Mouse (Mus musculus) mouse embryonic stem cell (cell line): Measurements from ENCODE around the gene Mta3.
"Not testable (repeated sequence)": the region's sequence is repeated elsewhere in the genome, so short reads cannot be mapped to it uniquely, and the experiment has no call there.

Experiments
- in situ Hi-C, 2 experiments: fragments of 300-500 bp; cut with MboI; formaldehyde crosslinking; loops; 1 replicate in 1 of 2; 3 replicates in 1 of 2; pipeline ENCODE4 v1.14.3; 2019 to 2020; ENCODE audit warnings: low sequenced_read_pairs in 2 of 2, low pct_unique_long_range_greater_than_20kb in 1 of 2, mixed read lengths in 1 of 2; ENCODE audit not compliant: unreplicated experiment in 1 of 2

Mta3 gene

GRCm38 (mm10) chr17:83706594-83707126, 697 bp downstream of the Mta3 start:
- in situ Hi-C loops = no loop called here

- in situ Hi-C loops = no loop called here
Observed at GRCm38 (mm10) chr17:83707372-83707771, 1.4 kb downstream of the Mta3 start.

DNA sequence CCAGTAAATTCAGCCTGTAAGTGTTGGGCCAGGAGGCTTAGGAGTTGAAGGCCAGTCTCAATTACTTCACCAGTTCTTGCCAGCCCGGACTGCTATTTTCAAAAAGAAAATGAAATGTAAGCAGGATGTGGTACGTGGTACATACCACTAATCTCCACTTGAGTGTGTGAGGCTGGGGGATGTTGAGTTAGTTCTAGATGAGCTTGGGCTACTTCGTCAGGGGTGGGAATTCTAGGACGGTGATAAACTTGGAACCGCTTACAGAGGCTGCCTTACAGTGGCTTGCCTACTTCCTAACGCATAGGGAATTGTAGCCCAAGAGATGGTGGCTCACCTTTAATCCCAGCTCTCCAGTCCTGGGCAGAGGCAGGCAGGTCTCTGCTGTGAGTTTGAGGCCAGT, 1.9 kb downstream of the Mta3 start:
- in situ Hi-C loops = no loop called here

DNA sequence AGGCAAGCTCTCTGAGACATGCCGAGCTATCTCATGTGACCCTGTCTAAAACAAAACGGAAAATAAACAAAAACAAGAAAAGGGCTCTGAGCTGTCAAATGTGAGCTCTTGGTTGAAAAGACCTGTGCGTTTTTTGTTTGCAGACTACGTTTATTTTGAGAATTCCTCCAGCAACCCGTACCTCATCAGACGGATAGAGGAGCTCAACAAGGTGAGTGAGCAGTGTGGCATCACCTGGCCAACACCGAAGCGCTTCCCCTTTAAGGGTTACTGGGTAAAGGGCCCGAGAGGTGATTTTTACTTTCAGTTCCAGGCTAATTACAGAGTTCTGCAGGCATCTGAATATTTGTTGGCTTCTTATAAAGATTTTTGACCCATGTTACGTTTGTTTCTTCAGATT, 2.3 kb downstream of the Mta3 start:
- in situ Hi-C loops = no loop called here

GRCm38 (mm10) chr17:83708891-83709290, 2.9 kb downstream of the Mta3 start:
- in situ Hi-C loops = no loop called here

GRCm38 (mm10) chr17:83709517-83709916, 3.6 kb downstream of the Mta3 start:
- in situ Hi-C loops = not testable (repeated sequence)

DNA sequence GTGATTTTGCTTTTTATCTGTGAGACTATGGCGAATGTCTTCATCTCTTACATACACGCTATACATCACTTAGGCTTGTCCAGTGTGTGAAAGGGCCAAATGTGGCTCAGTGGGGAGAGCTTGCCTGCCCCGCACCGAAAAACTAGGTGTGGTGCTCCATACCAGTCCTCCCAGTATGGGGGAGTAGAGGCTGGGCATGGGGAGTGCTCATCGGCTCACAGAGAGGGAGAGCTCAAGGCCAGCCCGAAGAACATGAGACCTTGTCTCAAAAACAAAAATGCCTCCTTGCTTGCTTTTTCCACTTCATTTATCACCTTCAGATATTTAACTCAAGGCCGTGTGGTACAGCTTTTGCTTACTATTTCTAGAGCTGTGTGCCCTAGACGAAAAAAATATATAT, 4.7 kb downstream of the Mta3 start:
- in situ Hi-C loops = no loop called here

- in situ Hi-C loops = no loop called here
Observed at GRCm38 (mm10) chr17:83712341-83712740, 6.4 kb downstream of the Mta3 start.

DNA sequence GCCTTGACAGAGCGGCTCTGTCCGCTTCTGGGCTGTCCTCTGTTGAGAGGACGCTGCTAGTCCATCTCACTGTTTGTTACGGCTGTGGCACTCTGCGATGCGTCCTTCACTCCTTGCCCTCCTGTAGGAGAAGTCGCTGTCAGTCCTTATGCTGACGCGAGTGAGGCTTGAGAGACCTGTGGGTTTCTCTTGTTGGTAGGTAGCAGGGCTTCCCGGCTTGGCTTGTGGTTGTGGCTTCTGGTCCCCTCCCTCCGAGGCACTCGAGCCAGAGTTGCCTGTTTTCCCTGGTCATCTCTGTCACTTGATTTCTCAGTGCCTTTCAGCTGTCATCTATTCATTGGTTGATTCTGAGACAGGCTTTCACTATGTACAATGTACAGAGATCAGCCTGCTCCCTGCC, 14.5 kb downstream of the Mta3 start:
- in situ Hi-C loops = loop anchor here in 1 of 2 experiments (10.0 kb wide), 1 partner anchor 46 kb away; no protein-coding TSS in a partner anchor

DNA sequence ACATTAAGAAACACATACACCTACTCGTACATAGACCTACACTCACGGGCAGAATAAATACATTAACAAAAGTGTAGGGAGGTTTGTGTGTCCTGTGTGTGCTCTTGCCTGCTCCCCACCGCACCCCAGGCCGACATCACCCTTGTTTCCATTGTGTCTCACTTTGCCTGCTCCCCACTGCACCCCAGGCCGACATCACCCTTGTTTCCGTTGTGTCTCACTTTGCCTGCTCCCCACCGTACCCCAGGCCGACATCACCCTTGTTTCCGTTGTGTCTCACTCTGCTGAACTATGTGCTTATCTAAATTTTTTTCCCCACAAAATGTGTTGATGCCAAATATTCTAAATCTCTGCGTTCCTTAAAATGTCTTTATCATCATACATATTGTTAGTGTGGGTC, 15.2 kb downstream of the Mta3 start:
- in situ Hi-C loops = loop anchor here in 1 of 2 experiments (10.0 kb wide), 1 partner anchor 46 kb away; no protein-coding TSS in a partner anchor

- in situ Hi-C loops = loop anchor here in 1 of 2 experiments (10.0 kb wide), 1 partner anchor 48 kb away; no protein-coding TSS in a partner anchor
Observed at GRCm38 (mm10) chr17:83723064-83723463, 17.1 kb downstream of the Mta3 start.

GRCm38 (mm10) chr17:83726496-83726895, 20.5 kb downstream of the Mta3 start:
- in situ Hi-C loops = loop anchor here in 1 of 2 experiments (10.0 kb wide), 1 partner anchor 52 kb away; no protein-coding TSS in a partner anchor

DNA sequence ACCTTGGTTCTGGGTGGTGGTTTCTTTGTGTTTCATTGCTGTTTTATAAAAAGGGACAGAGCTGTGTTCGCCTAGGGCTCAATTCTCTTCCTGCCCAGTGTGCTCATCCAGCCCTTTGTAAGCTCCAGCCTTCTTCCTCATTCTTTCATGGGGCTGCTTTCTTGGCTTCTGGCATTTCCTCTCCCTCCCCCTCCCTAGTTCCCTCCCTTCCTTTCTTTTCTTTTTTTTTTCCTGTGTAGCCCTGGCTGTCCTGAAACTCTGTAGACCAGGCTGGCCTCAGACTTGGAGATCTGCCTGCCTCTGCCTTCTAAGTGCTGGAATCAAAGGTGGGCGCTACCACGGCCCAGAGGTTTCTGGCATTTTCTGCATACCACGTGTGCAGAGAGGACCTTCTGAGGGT, 21.7 kb downstream of the Mta3 start:
- in situ Hi-C loops = loop anchor here in 1 of 2 experiments (10.0 kb wide), 1 partner anchor 53 kb away; no protein-coding TSS in a partner anchor

- in situ Hi-C loops = loop anchor here in 1 of 2 experiments (10.0 kb wide), 1 partner anchor 54 kb away; no protein-coding TSS in a partner anchor
Observed at GRCm38 (mm10) chr17:83729029-83729428, 23.1 kb downstream of the Mta3 start.

GRCm38 (mm10) chr17:83730123-83730522, 24.2 kb downstream of the Mta3 start:
- in situ Hi-C loops = loop anchor here (5.0 kb wide), 1 partner anchor 78 kb away; no protein-coding TSS in a partner anchor

DNA sequence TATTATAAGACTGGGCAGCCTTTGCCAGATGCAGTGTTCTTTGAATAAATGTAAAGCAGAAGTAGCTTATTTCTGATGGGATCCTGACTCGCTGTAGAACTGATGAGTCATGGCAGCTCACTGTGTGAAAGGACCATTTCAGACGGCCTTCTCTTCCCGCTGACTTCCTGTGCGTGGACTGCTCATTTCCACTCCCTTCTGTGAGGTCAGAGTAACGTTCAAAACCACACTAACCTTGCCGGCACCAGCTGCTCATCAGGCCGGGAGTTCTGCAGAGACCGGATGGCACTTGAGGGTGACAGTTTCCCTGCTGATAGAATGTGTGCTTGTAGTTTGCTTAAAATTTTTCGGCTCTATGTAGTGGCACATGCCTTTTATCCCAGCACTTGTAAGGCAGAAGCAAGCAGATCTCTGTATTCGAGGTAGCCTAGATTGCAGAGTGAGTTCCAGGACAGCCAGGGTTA, 26.2 kb downstream of the Mta3 start:
- in situ Hi-C loops = loop anchor here (5.0 kb wide), 1 partner anchor 80 kb away; no protein-coding TSS in a partner anchor

- in situ Hi-C loops = loop anchor here (5.0 kb wide), 1 partner anchor 80 kb away; no protein-coding TSS in a partner anchor
Observed at GRCm38 (mm10) chr17:83732801-83733200, 26.8 kb downstream of the Mta3 start.

GRCm38 (mm10) chr17:83736701-83737100, 30.7 kb downstream of the Mta3 start:
- in situ Hi-C loops = no loop called here

GRCm38 (mm10) chr17:83737775-83738174, 31.8 kb downstream of the Mta3 start:
- in situ Hi-C loops = no loop called here

- in situ Hi-C loops = no loop called here
Observed at GRCm38 (mm10) chr17:83740135-83740676, 34.2 kb downstream of the Mta3 start.
